Mouse (Mus musculus) lung, postnatal 36 days (tissue): ENCODE measurements around the gene Gm4744.
"Not testable (repeated sequence)": the region's sequence is repeated elsewhere in the genome, so short reads cannot be mapped to it uniquely, and the experiment has no call there.

Source experiments
- DNase-seq: peaks from one replicate; pipeline ENCODE4 v3.0.0; 2022; ENCODE audit warnings: mixed read lengths

The Gm4744 gene

DNA sequence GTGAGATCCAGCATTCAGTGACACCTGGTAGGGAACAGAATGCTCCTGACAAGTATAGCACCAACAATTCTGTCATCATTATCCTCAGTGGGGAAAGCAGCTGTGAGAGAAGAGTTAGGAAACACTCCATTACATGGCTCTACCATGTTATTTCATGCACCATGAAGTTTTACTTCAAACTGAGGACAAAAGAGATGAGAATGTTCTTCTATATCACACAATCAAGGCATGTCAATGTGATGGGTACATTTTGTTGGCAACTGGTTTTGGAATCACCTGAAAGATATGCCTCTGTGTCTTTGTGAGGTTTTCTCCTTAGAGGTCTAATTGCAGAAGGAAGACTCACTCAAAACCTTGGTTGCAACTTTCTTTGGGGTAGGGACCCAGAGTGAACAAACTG, at the start of gene Gm4744:
Gene Gm4744, minus strand, starts transcription at position 101 of the 400 bp plus-strand sequence.
- DNase-seq: no peak

DNA sequence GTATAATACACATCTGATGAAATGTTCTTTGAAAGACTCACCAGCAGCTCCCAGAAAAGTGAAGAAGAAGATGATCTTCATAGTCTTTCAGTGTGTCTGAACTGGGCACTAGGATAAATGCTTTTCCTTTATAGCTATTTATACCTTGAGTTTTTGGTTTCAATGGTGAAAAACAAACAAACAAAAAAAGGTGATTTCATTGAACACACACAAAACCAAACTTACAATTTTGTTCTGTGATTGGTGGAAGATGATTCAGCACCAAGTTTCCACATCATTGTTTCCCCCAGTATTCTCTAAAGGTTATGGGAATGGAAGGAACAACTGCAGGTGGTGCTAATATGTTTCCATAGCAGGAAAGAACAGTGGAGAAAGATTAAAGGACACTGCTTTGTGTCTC, 47.7 kb upstream of the Gm4744 start, which contains the start of gene Gm2663:
Gene Gm2663, minus strand, starts transcription at position 101 of the 400 bp plus-strand sequence.
- not testable (repeated sequence) for DNase-seq

DNA sequence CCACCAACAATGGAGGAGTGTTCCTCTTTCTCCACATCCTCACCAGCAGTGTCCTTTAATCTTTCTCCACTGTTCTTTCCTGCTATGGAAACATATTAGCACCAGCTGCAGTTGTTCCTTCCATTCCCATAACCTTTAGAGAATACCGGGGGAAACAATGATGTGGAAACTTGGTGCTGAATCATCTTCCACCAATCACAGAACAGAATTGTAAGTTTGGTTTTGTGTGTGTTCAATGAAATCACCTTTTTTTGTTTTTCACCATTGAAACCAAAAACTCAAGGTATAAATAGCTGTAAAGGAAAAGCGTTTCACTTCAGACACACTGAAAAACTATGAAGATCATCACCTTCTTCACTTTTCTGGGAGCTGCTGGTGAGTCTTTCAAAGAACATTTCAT, 12.8 kb upstream of the Gm4744 start, which contains the start of gene 1810009J06Rik:
Gene 1810009J06Rik, plus strand, starts transcription at position 301 of the 400 bp plus-strand sequence.
- not testable (repeated sequence) for DNase-seq

DNA sequence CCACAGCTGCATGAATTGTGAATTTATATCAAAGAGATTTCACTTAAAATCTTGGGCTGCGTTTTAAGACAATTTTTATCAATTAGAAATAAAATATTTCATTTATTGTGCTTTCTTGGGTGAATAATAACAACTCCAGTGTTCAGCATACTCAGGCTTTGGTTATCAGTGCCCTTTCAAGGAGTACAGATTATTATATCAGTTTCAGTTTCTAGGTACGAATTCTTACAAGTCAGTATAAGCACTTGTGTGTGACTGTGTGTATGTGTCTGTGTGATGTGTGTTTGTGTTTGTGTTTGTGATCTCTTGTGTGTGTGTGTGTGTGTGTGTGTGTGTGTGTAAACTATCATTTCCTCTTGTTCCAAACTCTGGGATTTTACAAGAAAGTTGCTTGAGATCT, 2.0 kb upstream of the Gm4744 start:
- DNase-seq: no peak

DNA sequence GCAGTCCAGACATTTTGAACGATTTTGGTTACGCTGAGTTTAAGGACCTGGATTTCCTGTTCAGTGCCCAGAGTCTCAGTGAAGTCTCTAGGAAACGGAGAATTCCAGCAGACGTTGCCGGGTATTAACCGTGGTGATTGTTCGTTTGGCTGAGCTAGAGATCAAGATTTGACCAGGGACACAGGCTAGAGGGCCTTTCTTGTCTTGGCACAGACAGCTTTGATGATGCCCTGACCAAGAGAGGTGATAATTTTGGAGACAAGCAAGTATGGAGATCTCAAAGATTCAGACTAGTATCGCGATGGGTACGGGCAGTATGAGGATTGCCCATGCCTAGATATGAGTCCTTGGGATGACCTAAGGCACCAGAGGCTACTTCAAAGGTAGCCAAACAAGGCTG, 11.2 kb downstream of the Gm4744 start, which contains the start of gene 1700074P13Rik:
Gene 1700074P13Rik, minus strand, starts transcription at position 101 of the 400 bp plus-strand sequence.
- no peak for DNase-seq

DNA sequence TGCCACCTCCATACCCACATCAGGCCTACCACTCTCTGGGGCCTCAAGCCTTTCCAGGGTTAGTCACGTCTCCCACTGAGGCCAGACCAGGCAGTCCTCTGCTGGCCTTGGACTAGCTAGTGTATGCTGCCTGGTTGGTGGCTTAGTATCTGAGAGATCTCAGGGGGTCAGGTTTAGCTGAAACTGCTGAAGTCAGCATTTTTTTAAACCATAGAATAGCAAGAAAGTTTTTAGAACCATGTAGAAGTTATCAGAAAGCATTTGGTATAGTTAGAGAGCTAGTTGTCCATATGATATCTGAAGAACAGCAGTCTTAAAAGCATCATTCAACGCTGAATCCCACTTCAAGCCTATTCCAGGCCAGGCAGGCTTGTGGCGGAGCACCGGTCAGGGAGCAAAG, 31.7 kb downstream of the Gm4744 start:
- no peak for DNase-seq

DNA sequence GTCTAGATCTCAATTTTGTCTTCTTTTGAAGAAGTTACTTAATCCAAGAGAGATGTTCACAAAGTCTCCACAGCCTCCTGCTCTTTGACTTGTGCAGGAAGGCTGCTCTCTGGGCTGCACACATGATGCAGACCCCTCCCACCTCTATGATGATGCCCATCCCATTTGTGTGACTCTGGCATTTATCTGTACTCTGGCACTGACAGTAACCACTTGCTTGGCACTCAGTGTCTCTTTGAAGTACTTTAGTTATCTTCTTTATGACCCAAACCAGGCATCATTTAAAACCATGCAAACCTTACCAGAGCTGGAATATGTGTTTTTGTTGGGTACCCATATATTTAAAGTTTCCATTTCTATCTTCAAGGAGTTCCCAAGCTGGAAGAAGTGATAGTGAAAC, 51.4 kb downstream of the Gm4744 start, which contains the start of gene Prss58:
Gene Prss58, minus strand, starts transcription at position 101 of the 400 bp plus-strand sequence.
- no peak for DNase-seq
